Mouse (Mus musculus): ENCODE data around the gene Hspg2. TPM values are rescaled to one million over a fixed set of nuclear protein-coding genes. Genes with fewer than 3 reads are reported as not detected.

Gene Hspg2
- 124 TPM for polyA plus RNA-seq (2014; fragmentation: Illumina TruSeq; extraction: RNeasy Lipid Tissue Mini Kit (QIAGEN cat#74804); ENCODE audit: low read depth, low replicate concordance)

DNA sequence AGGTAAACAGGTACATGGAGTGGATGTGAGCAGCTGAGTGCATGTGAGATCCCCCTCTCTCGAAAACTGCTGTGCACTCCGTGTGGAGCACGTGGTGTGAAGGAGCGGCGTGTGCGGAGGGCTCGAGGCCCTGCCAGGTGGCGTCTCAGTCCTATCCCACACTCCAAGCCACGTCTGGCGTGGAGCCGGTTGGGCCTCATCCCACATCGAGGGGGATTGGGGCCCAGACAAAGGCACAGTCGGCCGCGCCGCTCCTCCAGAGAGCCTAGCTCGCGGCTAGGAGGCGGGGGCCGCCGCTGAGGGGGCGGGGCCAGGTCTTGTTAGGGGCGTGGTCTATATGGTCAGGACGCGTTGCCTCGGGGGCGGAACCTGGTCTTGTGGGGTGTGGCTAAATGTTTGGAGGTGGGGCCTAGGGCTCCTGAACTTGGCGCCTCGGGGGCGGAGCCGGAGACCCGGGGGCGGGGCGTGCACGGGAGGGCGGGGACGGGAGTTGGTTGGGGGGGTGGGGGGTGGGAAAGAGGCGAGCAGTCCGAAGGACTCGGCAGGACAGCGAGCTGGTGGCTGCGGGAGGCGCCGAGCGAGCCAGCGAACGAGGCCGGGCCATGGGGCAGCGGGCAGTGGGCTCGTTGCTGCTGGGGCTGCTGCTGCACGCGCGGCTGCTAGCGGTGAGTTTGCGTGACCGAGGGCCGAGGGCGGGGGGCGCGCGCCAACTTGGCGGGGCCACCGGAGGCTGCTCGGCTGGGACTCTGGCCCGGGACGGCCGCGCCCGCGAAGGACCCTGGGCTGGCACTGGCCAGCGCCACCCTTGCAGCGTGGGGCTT, at the start of gene Hspg2:
Gene Hspg2 (plus strand): TSS at position 510 of the 821 bp plus-strand sequence.

DNA sequence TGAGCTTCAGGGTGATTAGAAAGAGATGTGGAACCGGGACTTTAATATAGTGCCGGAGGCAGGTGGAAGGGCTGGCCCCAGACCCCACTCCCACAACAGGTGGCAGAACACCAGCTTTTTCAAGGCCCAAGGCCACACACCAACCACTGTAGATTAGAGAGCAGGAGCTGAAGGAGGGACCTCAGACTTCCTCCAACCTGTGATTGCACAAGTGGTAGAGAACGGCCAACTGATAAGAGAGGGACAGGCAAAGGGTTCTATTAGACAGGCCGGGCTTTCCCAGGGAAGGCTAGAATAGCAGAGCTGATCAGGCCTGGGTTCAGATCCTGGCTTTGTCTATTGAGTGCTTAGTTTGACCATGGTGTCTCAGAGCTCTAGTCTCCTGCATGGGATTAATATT, 38.1 kb upstream of the Hspg2 start, which contains the start of gene Cela3b:
Gene Cela3b (minus strand): TSS at position 39 of the 400 bp plus-strand sequence.

GRCm38 (mm10) chr4:137453234-137453767, 15.3 kb upstream of the Hspg2 start, which contains the start of gene 1700013G24Rik:
1700013G24Rik (plus strand) TSS chr4:137453284.

GRCm38 (mm10) chr4:137574469-137574868, 105.9 kb downstream of the Hspg2 start, which contains the start of gene Ldlrad2:
Ldlrad2 (minus strand) TSS chr4:137574569.

GRCm38 (mm10) chr4:137593601-137594495, 125.3 kb downstream of the Hspg2 start, which contains the start of gene Usp48:
Usp48 (plus strand) TSS chr4:137593755.

Other genes with a start within 250 kb of the Hspg2 start
- 5.3 TPM for gene Wnt4, start 191.3 kb upstream of the Hspg2 start, polyA plus RNA-seq (2014; fragmentation: Illumina TruSeq; extraction: RNeasy Lipid Tissue Mini Kit (QIAGEN cat#74804); ENCODE audit: low read depth, low replicate concordance)
- 290 TPM for gene Cdc42, start 111.0 kb upstream of the Hspg2 start, polyA plus RNA-seq (2014; fragmentation: Illumina TruSeq; extraction: RNeasy Lipid Tissue Mini Kit (QIAGEN cat#74804); ENCODE audit: low read depth, low replicate concordance)
- not detected for gene Cela3a, start 59.0 kb upstream of the Hspg2 start, polyA plus RNA-seq (2014; fragmentation: Illumina TruSeq; extraction: RNeasy Lipid Tissue Mini Kit (QIAGEN cat#74804); ENCODE audit: low read depth, low replicate concordance)
- 0.36 TPM for gene Cela3b, start 38.2 kb upstream of the Hspg2 start, polyA plus RNA-seq (2014; fragmentation: Illumina TruSeq; extraction: RNeasy Lipid Tissue Mini Kit (QIAGEN cat#74804); ENCODE audit: low read depth, low replicate concordance)
- 16.5 TPM for gene 1700013G24Rik, start 15.5 kb upstream of the Hspg2 start, polyA plus RNA-seq (2014; fragmentation: Illumina TruSeq; extraction: RNeasy Lipid Tissue Mini Kit (QIAGEN cat#74804); ENCODE audit: low read depth, low replicate concordance)
- not detected for gene Ldlrad2, start 105.8 kb downstream of the Hspg2 start, polyA plus RNA-seq (2014; fragmentation: Illumina TruSeq; extraction: RNeasy Lipid Tissue Mini Kit (QIAGEN cat#74804); ENCODE audit: low read depth, low replicate concordance)
- gene Usp48, start 125.0 kb downstream of the Hspg2 start, polyA plus RNA-seq (2014; fragmentation: Illumina TruSeq; extraction: RNeasy Lipid Tissue Mini Kit (QIAGEN cat#74804); ENCODE audit: low read depth, low replicate concordance), result 66.4 TPM
- gene Rap1gap, start 196.0 kb downstream of the Hspg2 start, polyA plus RNA-seq (2014; fragmentation: Illumina TruSeq; extraction: RNeasy Lipid Tissue Mini Kit (QIAGEN cat#74804); ENCODE audit: low read depth, low replicate concordance), result 6.2 TPM